Mouse (Mus musculus): Measurements from ENCODE around the gene Ccdc185. TPM values are rescaled to one million over a fixed set of nuclear protein-coding genes. Genes with fewer than 3 reads are reported as not detected.

Gene Ccdc185
- total RNA-seq, 1 experiment from 2014 or later: not detected

DNA sequence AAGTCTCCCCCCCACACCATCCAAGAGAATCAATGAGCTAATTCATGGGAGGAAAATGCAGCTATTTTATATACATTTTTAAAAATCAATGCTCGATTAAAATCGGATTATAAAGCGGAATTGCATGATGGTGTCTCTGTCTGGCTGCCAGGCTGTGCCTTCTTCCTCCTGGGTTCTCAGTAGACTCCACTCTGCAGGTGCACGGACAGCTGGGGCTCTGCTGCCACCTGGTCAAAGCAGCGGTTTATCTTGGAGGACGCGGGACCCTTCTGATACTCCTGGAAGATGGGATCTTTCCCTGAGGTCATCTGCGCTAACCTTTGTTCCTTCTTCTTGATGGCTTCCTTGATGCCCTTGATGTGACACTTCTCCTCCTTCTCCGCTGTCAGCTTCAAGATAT lies 1.9 kb downstream of the Ccdc185 start:
- no peak for DNase-seq

GRCm38 (mm10) chr1:182735891-182736290 lies 13.1 kb downstream of the Ccdc185 start:
- no peak for DNase-seq

DNA sequence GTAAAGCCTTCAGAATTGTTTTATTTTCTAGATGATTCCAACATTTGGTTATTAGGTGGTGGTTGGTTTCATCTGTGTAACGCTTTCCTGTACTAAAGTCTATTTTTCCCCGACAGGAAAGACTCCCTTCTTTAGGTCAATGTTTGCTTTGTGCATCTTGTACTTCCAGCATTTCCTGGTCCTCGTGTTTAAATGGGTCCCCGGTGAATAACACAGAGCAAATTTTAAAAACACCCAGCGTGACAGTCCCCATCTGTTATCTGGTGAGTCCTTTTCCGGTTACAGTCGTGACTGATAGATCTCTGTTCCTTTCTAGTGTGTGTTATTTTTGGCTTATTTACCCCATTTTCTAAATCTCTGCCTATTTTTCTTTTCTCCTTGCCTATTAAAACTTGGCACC lies 16.3 kb downstream of the Ccdc185 start:
- DNase-seq: no peak

DNA sequence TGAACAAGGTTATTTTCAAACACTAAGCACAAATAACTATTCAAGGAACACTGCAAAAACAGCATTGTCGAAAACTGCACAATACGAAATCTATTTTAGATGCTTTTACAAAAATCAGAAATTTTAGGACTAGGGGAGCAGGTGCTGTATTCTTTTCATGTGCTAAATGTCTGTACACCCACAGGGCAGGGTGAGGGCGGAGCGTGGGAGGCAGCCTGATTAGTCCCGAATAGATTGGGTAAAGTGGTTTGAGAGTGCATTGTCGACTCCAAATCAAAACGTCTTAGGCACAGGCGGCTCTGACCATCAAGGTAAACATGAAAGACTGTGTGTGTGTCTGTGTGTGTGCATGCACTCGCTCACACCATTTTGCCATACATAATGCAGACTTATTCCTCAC lies 20.0 kb downstream of the Ccdc185 start:
- no peak for DNase-seq

- DNase-seq: no peak
Measured at GRCm38 (mm10) chr1:182727541-182727940, 21.4 kb downstream of the Ccdc185 start.

- DNase-seq: no peak
Measured at GRCm38 (mm10) chr1:182714236-182714935, 34.6 kb downstream of the Ccdc185 start.

GRCm38 (mm10) chr1:182711360-182711933 lies 37.5 kb downstream of the Ccdc185 start:
- DNase-seq: no peak

- DNase-seq: no peak
Measured at GRCm38 (mm10) chr1:182707459-182707858, 41.5 kb downstream of the Ccdc185 start.

- no peak for DNase-seq
Measured at GRCm38 (mm10) chr1:182704882-182705281, 44.1 kb downstream of the Ccdc185 start.

DNA sequence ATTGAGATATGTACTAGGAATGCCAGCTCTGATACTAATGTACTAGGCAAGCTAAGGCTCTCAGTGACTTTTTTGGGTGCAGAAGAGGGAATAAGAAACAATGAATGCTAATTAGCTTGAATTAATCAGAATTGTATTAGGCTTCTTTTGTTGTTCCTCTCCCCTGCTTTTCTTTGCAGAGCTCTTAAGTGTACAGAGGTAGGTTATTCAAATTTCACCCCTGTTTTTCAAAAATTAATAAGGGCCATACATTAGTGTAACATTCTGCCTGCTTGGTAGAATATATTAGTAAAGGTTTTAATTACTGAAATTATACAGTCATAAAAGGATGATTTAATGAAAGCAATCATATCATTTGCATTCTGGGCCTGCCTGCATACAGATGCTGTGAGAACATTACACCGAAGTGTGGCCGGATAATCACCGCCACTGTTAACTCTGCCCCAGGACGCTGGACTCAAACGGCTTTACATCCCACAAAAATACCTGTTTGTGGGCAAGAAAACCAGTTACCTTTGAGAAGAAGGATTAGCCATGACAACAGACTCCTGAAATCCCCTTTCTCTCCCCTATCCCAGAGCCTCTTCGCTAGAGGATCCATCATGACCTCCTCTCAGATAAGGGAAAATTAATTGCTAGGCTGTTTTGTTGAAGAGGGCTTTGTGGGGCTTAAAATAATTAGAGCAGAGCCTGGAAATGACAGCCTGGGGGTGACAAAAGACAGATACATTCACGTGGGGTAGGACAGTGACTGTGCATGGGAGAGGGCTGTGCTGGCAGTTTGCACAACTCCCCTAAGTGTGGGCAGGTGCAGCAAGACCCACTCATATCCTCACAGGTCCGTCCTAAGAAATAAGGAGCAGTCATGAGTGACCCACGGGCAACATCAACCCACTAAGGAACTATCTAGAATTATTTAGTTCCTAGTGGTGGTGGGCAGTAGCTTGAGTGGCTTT lies 49.3 kb downstream of the Ccdc185 start:
- DNase-seq: no peak

Other genes with a start within 250 kb of the Ccdc185 start
- gene Capn2, start 231.6 kb downstream of the Ccdc185 start, total RNA-seq (2021): 52.1 and 56.2 TPM in 2 replicates
- gene Capn8, start 184.2 kb downstream of the Ccdc185 start, total RNA-seq (2021): 0.30 TPM in 1 of 2 replicates, not detected in the other
- 2.5 and 3.6 TPM in 2 replicates for gene Susd4, start 14.7 kb upstream of the Ccdc185 start, total RNA-seq (2021)
- gene Tlr5, start 205.6 kb upstream of the Ccdc185 start, total RNA-seq (2021): 0.85 and 0.86 TPM in 2 replicates

Measured in adrenal gland, postnatal 25 days (tissue).